Mouse (Mus musculus) heart, postnatal 0 days (tissue): ENCODE measurements at regions not wholly inside any gene's neighbourhood (a gene's known extent, or its start where the extent isn't known, plus 50 kb on each side); places are given as distances from the start of the nearest gene placed in this dataset.

Source experiments
- CTCF ChIP-seq: IDR thresholded peaks from 2 replicates; pipeline ENCODE4 v1.5.1; 2016; ENCODE audit warnings: antibody characterized with exemption, control low read depth, low read depth
- EP300 ChIP-seq: IDR thresholded peaks from 2 replicates; pipeline ENCODE4 v1.6.1; 2016; ENCODE audit warnings: antibody characterized with exemption, low read depth

DNA sequence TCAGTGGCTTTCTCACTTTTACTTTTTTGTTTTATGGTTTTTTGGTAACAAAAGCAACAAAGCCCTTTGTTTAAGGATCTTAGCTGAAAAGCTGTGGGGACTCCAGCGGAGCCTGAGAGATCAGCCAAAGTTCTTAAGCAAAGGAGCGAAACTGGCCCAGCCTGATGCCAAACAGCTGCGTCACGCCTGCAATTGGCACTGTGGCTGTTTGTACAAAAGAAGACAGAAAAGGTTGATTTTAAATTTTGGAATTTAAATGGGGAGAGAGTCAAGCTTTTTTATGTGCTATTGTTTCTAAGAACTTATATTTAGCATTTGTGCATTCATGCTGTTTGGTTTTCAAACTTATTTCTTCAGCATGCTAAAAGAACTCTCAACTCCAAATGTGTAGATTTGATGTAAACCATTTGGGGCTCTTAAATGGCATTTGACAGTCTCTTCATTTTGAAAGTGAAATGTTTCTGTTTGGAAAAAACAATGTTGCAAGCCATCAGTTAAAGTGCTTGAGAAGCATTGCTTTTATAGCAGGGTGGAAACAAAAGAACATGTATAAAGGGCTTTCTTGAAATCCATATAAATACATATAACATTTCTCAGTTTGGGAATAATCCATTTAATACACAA lies 105.1 kb upstream of the Daam1 start:
- TF ChIP-seq CTCF, result no peak
- TF ChIP-seq EP300, result no peak
